9 mouse cellular contexts compared by ENCODE assay signal in genomic region chr14:74990504-74990903, GRCm38 (mm10). TPM values are rescaled to one million over a fixed set of nuclear protein-coding genes. Genes with fewer than 3 reads are reported as not detected.
DNase-seq lines count a peak whose midpoint lies in the region; ATAC-seq and TF ChIP-seq lines count a peak whose summit lies in the region.
"Had no signal": no experiment of that assay in that cellular context is flagged by ENCODE, and none has a peak within 500 bp of the region (broad histone marks: within the 10 kb centered on the region; RNA-seq: fewer than 3 reads in every experiment).

No protein-coding gene starts in this region.

- H3K4me1 ChIP-seq in heart, postnatal 0 days (ENCODE audit: control insufficient read depth, insufficient read depth), result no peaks in the 10 kb centered on the region
- peaks cover 4% of the 10 kb centered on the region; the same call in 1 of the 2 replicates for H3K4me1 ChIP-seq in heart, embryonic 12.5 days (replicated peaks)
- H3K4me1 ChIP-seq in liver, embryonic 11.5 days (replicated peaks; ENCODE audit: control insufficient read depth, insufficient read depth, low read length), result peaks cover 10% of the 10 kb centered on the region
- H3K4me1 ChIP-seq: limb, embryonic 13.5 days had no signal

- H3K27me3 ChIP-seq in heart, postnatal 0 days (ENCODE audit: control insufficient read depth, insufficient read depth, low read length), result no peaks in the 10 kb centered on the region
- H3K27me3 ChIP-seq in heart, embryonic 12.5 days (replicated peaks), result no peaks in the 10 kb centered on the region
- no peaks in the 10 kb centered on the region for H3K27me3 ChIP-seq in liver, embryonic 11.5 days (replicated peaks; ENCODE audit: control insufficient read depth, insufficient read depth, low read length)
- H3K27me3 ChIP-seq: limb, embryonic 13.5 days had no signal

- WGBS in heart, postnatal 0 days, result 9% methylated on average over 1 of the region's 1 CpGs
- 8% methylated on average over 1 of the region's 1 CpGs for WGBS in heart, embryonic 12.5 days
- WGBS in liver, embryonic 11.5 days, result 11% methylated on average over 1 of the region's 1 CpGs

- ATAC-seq in heart, postnatal 0 days (ENCODE audit: insufficient read depth, low read depth), result peak; percentile 75; the same call in 1 of the 2 replicates
- ATAC-seq in heart, embryonic 12.5 days (ENCODE audit: insufficient number of reproducible peaks, low FRiP score), result no peak
- ATAC-seq in liver, embryonic 11.5 days (replicated peaks; ENCODE audit: low FRiP score), result 0 out of 2 replicates have a peak, but pooled peaks have one; percentile 34

- DNase-seq in heart, postnatal 0 days (ENCODE audit: low spot score), result peak; percentile 69
- DNase-seq in 3T3-L1 (ENCODE audit: low read depth, low spot score) (peak; percentile 84), MEL-GATA-1-ER (ENCODE audit: extremely low read depth, low read depth) (peak; percentile 63)
- peak; percentile 56 for DNase-seq in embryo, embryonic 9.5 days (ENCODE audit: extremely low spot score)
- DNase-seq in liver, embryonic 11.5 days (ENCODE audit: low spot score), result no peak
- DNase-seq in urinary bladder, adult 2 months (ENCODE audit: low spot score), result no peak
- DNase-seq in urinary bladder, postnatal 36 days (ENCODE audit: low spot score in 2 of 2), result no peak

- H3K4me3 ChIP-seq in heart, postnatal 0 days (ENCODE audit: low read depth, low read length), result no peak overlapping the region
- H3K4me3 ChIP-seq in heart, embryonic 12.5 days, result no peak overlapping the region
- H3K4me3 ChIP-seq in liver, embryonic 11.5 days (ENCODE audit: low read depth, low read length), result no peak overlapping the region
- H3K4me3 ChIP-seq: limb, embryonic 13.5 days had no signal

- H3K27ac ChIP-seq in heart, postnatal 0 days (ENCODE audit: low read depth), result no peak overlapping the region
- no peak overlapping the region for H3K27ac ChIP-seq in heart, embryonic 12.5 days (ENCODE audit: poor library complexity, severe bottlenecking)
- no peak overlapping the region for H3K27ac ChIP-seq in liver, embryonic 11.5 days (ENCODE audit: low read depth, low read length)
- H3K27ac ChIP-seq: limb, embryonic 13.5 days had no signal

- H3K4me2 ChIP-seq in heart, postnatal 0 days (ENCODE audit: low read depth, low read length), result no peak overlapping the region
- no peak overlapping the region for H3K4me2 ChIP-seq in heart, embryonic 12.5 days
- no peak overlapping the region for H3K4me2 ChIP-seq in liver, embryonic 11.5 days
- H3K4me2 ChIP-seq: limb, embryonic 13.5 days had no signal

- no peaks in the 10 kb centered on the region for H3K9me3 ChIP-seq in heart, postnatal 0 days (replicated peaks; ENCODE audit: control insufficient read depth, low read length)
- H3K9me3 ChIP-seq in heart, embryonic 12.5 days (replicated peaks), result no peaks in the 10 kb centered on the region
- no peaks in the 10 kb centered on the region for H3K9me3 ChIP-seq in liver, embryonic 11.5 days (ENCODE audit: control insufficient read depth, low read length)
- H3K9me3 ChIP-seq: limb, embryonic 13.5 days had no signal

- H3K36me3 ChIP-seq in heart, postnatal 0 days (replicated peaks; ENCODE audit: control insufficient read depth, insufficient read depth, low read length), result no peaks in the 10 kb centered on the region
- no peaks in the 10 kb centered on the region for H3K36me3 ChIP-seq in heart, embryonic 12.5 days
- no peaks in the 10 kb centered on the region for H3K36me3 ChIP-seq in liver, embryonic 11.5 days (ENCODE audit: control insufficient read depth, insufficient read depth, low read length)
- H3K36me3 ChIP-seq: limb, embryonic 13.5 days had no signal

- TF ChIP-seq CTCF in heart, postnatal 0 days (IDR thresholded peaks at IDR 0.05; ENCODE audit: low read depth), result peak; percentile 68

- no peak for TF ChIP-seq EP300 in heart, postnatal 0 days (IDR thresholded peaks at IDR 0.05; ENCODE audit: low read depth)

- no peak overlapping the region for H3K9ac ChIP-seq in heart, postnatal 0 days (replicated peaks; ENCODE audit: low read depth, low read length)
- no peak overlapping the region for H3K9ac ChIP-seq in heart, embryonic 12.5 days
- H3K9ac ChIP-seq in liver, embryonic 11.5 days (ENCODE audit: low read depth, low read length), result no peak overlapping the region
- H3K9ac ChIP-seq: limb, embryonic 13.5 days had no signal

RNA-seq across cellular contexts. Expression of gene Rubcnl, which starts 25.3 kb away (rescaled TPM):
- total RNA-seq in heart, postnatal 0 days (2014; rRNA removed; ENCODE audit: low replicate concordance), result 2.9 and 4.4 TPM in 2 replicates
- 1.0 and 1.1 TPM in 2 replicates for polyA plus RNA-seq in heart, postnatal 0 days (2015; fragmentation: Nextera tagmentation; extraction: Ambion mirVana)
- 1.5 TPM in 2 replicates for polyA plus RNA-seq in heart, embryonic 12.5 days (2016; fragmentation: Nextera tagmentation; extraction: Ambion mirVana)
- polyA plus RNA-seq in liver, embryonic 11.5 days (2014; fragmentation: Nextera tagmentation; extraction: Ambion mirVana), result 0.26 TPM in 1 of 2 replicates, not detected in the other
- 1.7 TPM in 2 replicates for polyA plus RNA-seq in urinary bladder, adult 2 months (2012; rRNA removed)

RNA-seq across cellular contexts. Expression of gene Lrch1, which starts 42.8 kb away (rescaled TPM):
- 13.7 and 14.2 TPM in 2 replicates for total RNA-seq in heart, postnatal 0 days (2014; rRNA removed; ENCODE audit: low replicate concordance)
- polyA plus RNA-seq in heart, postnatal 0 days (2015; fragmentation: Nextera tagmentation; extraction: Ambion mirVana), result 7.7 and 8.4 TPM in 2 replicates
- 16.2 and 16.6 TPM in 2 replicates for polyA plus RNA-seq in heart, embryonic 12.5 days (2016; fragmentation: Nextera tagmentation; extraction: Ambion mirVana)
- 7.9 and 8.0 TPM in 2 replicates for polyA plus RNA-seq in liver, embryonic 11.5 days (2014; fragmentation: Nextera tagmentation; extraction: Ambion mirVana)
- polyA plus RNA-seq in urinary bladder, adult 2 months (2012; rRNA removed), result 23.0 and 27.0 TPM in 2 replicates

Comparison
In these comparisons a context has a peak if more than half of its experiments do, and no peak if none do; other contexts are left out.
1. DNase-seq: peak in heart, postnatal 0 days (single experiment), 3T3-L1 (single experiment), MEL-GATA-1-ER (single experiment) and embryo, embryonic 9.5 days (single experiment); none in liver, embryonic 11.5 days (single experiment), urinary bladder, adult 2 months (single experiment) and urinary bladder, postnatal 36 days (0 of 2).